Mouse (Mus musculus) gastrocnemius, adult 2 months (tissue): ENCODE data around the gene Canx. TPM values are rescaled to one million over a fixed set of nuclear protein-coding genes. Genes with fewer than 3 reads are reported as not detected.

Source experiments
- DNase-seq: peaks from one replicate; pipeline ENCODE4 v3.0.0; 2022
- H3K27ac ChIP-seq: fragments of 200-600 bp; 2 replicates; pipeline ENCODE4 v1.8.1; 2022; ENCODE audit warnings: mild to moderate bottlenecking
- H3K4me3 ChIP-seq: fragments of 200-600 bp; 2 replicates; pipeline ENCODE4 v1.8.1; 2022; ENCODE audit warnings: mild to moderate bottlenecking, moderate library complexity
- CTCF ChIP-seq: fragments of 200-600 bp; IDR thresholded peaks from 2 replicates; pipeline ENCODE4 v1.8.1; 2022; ENCODE audit warnings: antibody characterized with exemption, mild to moderate bottlenecking, moderate library complexity
- intact Hi-C: fragments of 180-260 bp; cut with DNase I; formaldehyde crosslinking; loops from one replicate; pipeline ENCODE4 v1.15.1; 2025
- total RNA-seq, 2 experiments: library from RNA; stranded (reverse); gene quantifications; 2 replicates each; pipeline ENCODE4 v1.2.3; 2021

The Canx gene
- total RNA-seq, 2 experiments from 2014 or later = 94.2 to 123 TPM

DNA sequence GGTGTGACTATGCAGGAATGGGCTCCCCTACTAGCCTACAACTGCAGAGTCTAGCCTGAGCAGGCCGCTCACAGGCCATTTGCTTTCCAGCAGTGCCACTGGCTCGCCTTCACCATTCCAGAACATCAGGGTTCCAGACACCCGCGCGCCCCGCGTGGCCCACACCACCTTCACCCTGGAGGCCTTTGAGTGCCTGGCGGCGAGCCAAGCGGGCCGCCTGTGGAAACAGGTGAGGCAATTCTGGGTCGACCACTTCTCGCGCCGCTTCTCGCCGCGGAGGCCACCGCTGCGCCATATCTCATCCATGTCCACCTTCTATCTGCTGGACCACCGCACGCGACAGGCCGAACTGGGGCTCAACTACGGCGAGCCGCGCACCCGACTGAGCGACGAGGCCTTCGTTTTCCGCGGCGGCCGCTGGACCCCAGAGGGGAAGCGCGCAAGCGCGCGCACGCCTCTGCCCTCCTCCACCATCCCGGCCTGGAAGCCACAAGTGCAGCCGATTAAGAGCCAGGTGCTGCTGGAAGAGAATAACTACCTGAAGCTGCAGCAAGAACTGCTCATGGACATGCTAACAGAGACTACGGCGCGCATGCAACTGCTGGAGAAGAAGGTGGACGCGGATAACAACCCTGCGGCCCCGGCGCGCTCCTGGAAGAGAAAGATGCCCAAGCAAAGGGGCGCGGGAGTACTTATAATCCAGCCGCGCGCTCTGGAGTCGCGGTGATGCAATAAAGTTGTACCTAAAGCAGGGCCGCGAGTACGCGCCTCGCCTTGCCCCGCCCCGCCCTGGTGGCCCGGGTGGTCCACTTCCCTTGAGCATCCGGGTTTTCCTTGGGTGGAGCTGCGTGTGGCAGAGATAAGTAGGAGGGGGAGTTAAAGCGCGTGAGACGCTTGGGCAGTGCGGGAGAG is 33.7 kb upstream of the Canx start:
- Histone ChIP-seq H3K27ac (peak overlapping the region; percentile 40), H3K4me3 (peak overlapping the region; percentile 81)
- intact Hi-C loops = no loop called here
- DNase-seq = peak; percentile 42
- no peak for TF ChIP-seq CTCF

- intact Hi-C loops = no loop called here
- no peak for TF ChIP-seq CTCF
- no peak for DNase-seq
- H3K27ac ChIP-seq = no peak overlapping the region
- H3K4me3 ChIP-seq = no peak overlapping the region
These were observed 29.9 kb upstream of the Canx start for GRCm38 (mm10) chr11:50355395-50355794.

- TF ChIP-seq CTCF = no peak
- DNase-seq = no peak
- Histone ChIP-seq H3K4me3 (no peak overlapping the region), H3K27ac (no peak overlapping the region)
- intact Hi-C loops = no loop called here
These were observed 29.4 kb upstream of the Canx start for GRCm38 (mm10) chr11:50354851-50355250.

DNA sequence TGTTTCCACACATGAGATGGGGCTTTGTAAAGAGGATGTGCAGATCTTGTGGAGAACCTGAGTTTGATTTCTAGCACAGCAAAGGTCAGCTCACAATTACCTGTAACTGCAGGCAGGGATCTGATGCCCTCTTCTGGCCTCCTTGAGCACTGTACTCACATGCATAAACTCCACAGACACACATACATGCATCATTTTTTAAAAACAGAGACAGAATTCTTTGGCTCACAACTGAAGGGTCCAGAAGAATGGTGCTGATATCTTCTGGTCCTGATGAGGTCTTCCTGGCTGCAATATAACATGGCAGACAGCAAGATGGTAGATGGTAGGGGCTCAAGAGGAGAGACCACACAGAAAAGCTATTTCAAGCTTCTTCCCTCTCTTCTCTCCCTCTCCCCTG is 28.7 kb upstream of the Canx start, which contains the start of gene Cby3:
Gene Cby3 (plus strand): TSS at position 301 of the 400 bp plus-strand sequence.
- no peak within 1 kb of the TSS for H3K27ac ChIP-seq
- no peak; the same call in 1 of the 2 replicates for TF ChIP-seq CTCF
- DNase-seq = no peak
- intact Hi-C loops = no loop called here
- H3K4me3 ChIP-seq = no peak within 1 kb of the TSS

GRCm38 (mm10) chr11:50352177-50352576 is 26.7 kb upstream of the Canx start:
- H3K4me3 ChIP-seq = no peak overlapping the region
- no peak for TF ChIP-seq CTCF
- intact Hi-C loops = no loop called here
- no peak for DNase-seq
- H3K27ac ChIP-seq = no peak overlapping the region

DNA sequence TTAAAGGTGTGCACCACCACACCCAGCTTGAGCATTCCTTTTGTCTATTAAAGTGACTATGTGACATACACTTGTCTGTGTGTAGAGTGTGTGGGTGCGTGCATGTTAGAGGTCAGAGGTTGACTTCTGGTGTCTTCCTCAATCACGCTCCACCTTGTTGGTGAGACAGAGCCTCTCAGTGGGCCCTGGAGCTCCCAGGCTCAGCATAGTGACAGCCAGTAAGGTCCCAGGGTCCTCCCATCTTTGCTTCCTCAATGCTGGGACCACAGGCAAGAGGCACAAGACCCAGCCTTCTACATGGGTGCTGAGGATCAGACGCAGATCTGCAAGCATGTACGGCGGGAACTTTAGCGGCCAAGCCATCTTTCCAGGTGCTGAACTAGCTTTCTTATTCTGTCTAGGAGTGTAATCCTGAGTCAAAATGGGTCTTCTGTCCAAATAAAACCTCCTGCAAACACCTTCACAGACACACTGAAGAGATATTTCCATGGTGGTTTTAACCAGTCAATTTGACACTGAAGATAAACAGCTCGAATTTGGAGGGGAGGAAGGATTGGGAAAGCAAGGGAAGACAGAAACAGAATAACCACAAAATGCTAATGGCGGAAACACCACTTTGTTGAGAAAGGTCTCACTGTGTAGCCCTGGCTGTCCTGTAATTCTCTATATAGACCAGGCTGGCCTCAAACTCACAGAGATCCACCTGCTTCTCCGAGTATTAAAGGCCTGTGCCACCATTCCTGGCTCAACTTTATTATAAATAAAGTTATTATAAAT is 21.0 kb upstream of the Canx start:
- intact Hi-C loops = no loop called here
- no peak for TF ChIP-seq CTCF

DNA sequence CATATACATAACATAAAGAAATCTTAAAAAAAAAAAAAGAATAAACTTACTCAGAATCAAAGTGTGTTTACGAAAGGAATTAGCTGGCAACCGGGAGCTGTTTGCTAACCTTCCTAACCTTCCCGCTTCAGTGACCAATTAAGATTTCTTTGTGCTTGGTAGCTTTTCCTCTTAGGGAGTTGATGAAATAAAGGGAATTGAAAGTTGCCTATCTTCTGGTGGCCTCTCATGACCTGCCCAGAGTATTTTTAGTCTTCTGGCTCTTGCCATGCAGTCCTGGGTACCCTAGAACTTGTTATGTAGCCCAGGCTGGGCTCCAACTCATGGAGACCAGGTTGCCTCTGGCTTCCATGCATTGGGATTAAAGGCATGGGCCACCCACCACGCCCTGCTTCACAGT is 20.0 kb upstream of the Canx start:
- intact Hi-C loops = no loop called here
- TF ChIP-seq CTCF = no peak
- no peak for DNase-seq
- no peak overlapping the region for H3K4me3 ChIP-seq
- no peak overlapping the region for H3K27ac ChIP-seq

More for the DNA sequence above, 21.0 kb upstream of the Canx start:
- H3K4me3 ChIP-seq = no peak overlapping the region
- no peak overlapping the region for H3K27ac ChIP-seq
- no peak for DNase-seq

DNA sequence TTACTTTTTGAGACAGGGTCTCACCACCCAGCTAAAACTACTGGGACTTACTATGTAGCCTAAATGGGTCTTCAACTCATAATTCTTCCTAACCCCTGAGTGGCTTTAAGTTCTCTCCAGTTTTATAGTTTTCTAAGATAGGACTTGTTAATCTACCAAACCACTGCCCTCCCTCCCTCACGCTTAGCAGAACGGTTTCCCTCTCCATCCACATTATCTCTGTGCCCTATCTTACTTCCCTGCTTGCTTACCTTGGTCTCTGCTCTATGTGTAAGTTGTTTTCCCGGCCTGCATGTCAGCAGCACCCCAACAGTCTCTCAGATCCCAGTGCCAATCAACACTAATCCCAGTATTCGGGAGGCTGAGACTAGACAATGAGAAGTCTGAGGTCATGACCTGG is 11.4 kb upstream of the Canx start:
- no peak for TF ChIP-seq CTCF
- H3K27ac ChIP-seq = no peak overlapping the region
- intact Hi-C loops = no loop called here
- H3K4me3 ChIP-seq = no peak overlapping the region
- DNase-seq = no peak

- no peak for TF ChIP-seq CTCF
- no peak overlapping the region for H3K27ac ChIP-seq
- no peak for DNase-seq
- intact Hi-C loops = no loop called here
- H3K4me3 ChIP-seq = no peak overlapping the region
These were observed 10.7 kb upstream of the Canx start for GRCm38 (mm10) chr11:50336126-50336525.

DNA sequence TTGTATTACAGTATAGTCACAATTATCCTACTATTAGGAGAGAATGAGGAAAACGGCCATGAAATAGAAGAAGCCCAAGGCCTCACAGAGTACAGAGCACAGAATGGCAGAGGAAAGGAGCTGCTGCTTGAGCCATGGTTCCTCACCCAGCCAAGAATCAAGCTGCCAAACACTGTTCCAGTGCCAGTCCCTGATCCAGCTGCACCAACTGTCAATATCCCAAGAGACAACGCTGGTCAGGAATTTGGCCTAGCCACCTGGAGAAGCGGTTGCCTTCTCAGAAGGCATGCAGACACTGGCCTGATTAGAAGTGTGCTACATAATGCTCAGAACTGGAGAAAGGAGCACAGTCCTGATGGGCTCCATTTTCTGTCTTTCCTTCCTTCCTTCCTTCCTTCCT is 7.7 kb upstream of the Canx start:
- DNase-seq = peak; percentile 75

GRCm38 (mm10) chr11:50329378-50329777 is 3.9 kb upstream of the Canx start:
- Histone ChIP-seq H3K4me3 (no peak overlapping the region), H3K27ac (no peak overlapping the region)
- DNase-seq = no peak
- intact Hi-C loops = loop anchor here (5.0 kb wide), 2 partner anchors 33 to 48 kb away; partner anchors contain the start of gene Hnrnph1
- TF ChIP-seq CTCF = no peak

More for the DNA sequence above, 7.7 kb upstream of the Canx start:
- H3K4me3 ChIP-seq = no peak overlapping the region
- TF ChIP-seq CTCF = no peak
- peak overlapping the region; percentile 66 for H3K27ac ChIP-seq
- intact Hi-C loops = no loop called here

GRCm38 (mm10) chr11:50328075-50328625 is 2.7 kb upstream of the Canx start:
- TF ChIP-seq CTCF = no peak
- Histone ChIP-seq H3K27ac (no peak overlapping the region), H3K4me3 (no peak overlapping the region)
- DNase-seq = no peak
- intact Hi-C loops = loop anchor here (5.0 kb wide), 2 partner anchors 34 to 49 kb away; partner anchors contain the start of gene Hnrnph1
